Mouse (Mus musculus) thymus, adult 2 months (tissue): ENCODE measurements around the gene Wdr95. TPM values are rescaled to one million over a fixed set of nuclear protein-coding genes. Genes with fewer than 3 reads are reported as not detected.

Source experiments
- DNase-seq: peaks from one replicate; pipeline ENCODE4 v3.0.0; 2021
- H3K27ac ChIP-seq: fragments of 200-500 bp; 2 replicates; pipeline ENCODE4 v1.5.1; 2012; ENCODE audit warnings: low read length, control low read depth; ENCODE audit not compliant: control insufficient read depth, insufficient read depth
- H3K27me3 ChIP-seq: fragments of 200-500 bp; 2 replicates; pipeline ENCODE4 v1.6.1; 2012; ENCODE audit warnings: mild to moderate bottlenecking, low read length, moderate library complexity, mixed read lengths; ENCODE audit not compliant: control insufficient read depth, insufficient read depth
- H3K36me3 ChIP-seq: fragments of 200-500 bp; 2 replicates; pipeline ENCODE4 v1.6.1; 2012; ENCODE audit warnings: mild to moderate bottlenecking, low read length, moderate library complexity; ENCODE audit not compliant: control insufficient read depth, insufficient read depth
- H3K4me1 ChIP-seq: fragments of 200-500 bp; replicated peaks from 2 replicates; pipeline ENCODE4 v1.6.1; 2012; ENCODE audit warnings: low read length; ENCODE audit not compliant: control insufficient read depth, insufficient read depth
- H3K4me3 ChIP-seq: fragments of 200-500 bp; 2 replicates; pipeline ENCODE4 v1.5.1; 2012; ENCODE audit warnings: mild to moderate bottlenecking, low read length, control low read depth, moderate library complexity; ENCODE audit not compliant: control insufficient read depth, insufficient read depth
- CTCF ChIP-seq: fragments of 200-500 bp; IDR thresholded peaks from 2 replicates; pipeline ENCODE4 v1.5.1; 2012; ENCODE audit warnings: mild to moderate bottlenecking, control low read depth, low read length, moderate library complexity, borderline replicate concordance; ENCODE audit not compliant: control insufficient read depth, poor library complexity, insufficient read depth; ENCODE audit errors: extremely low read depth
- POLR2A ChIP-seq: fragments of 200-500 bp; IDR thresholded peaks from 2 replicates; pipeline ENCODE4 v1.6.1; 2012; ENCODE audit warnings: mild to moderate bottlenecking, low read length, control low read depth, moderate library complexity; ENCODE audit not compliant: control insufficient read depth, poor library complexity, insufficient read depth; ENCODE audit errors: extremely low read depth
- WGBS: fragments of 180-500 bp; shearing (Covaris S2); methylation state at CpG from one replicate; pipeline ENCODE4 v1.1.7; 2018; 5-methylcytosine and 5-hydroxymethylcytosine counted together
- polyA plus RNA-seq: library from polyadenylated mRNA; depleted of rRNA; stranded (reverse); fragments of >200 nt; gene quantifications from 2 replicates; pipeline ENCODE4 v1.2.3, GENCODE M21; 2012

Wdr95 gene
- polyA plus RNA-seq, 1 experiment: 0.31 TPM

DNA sequence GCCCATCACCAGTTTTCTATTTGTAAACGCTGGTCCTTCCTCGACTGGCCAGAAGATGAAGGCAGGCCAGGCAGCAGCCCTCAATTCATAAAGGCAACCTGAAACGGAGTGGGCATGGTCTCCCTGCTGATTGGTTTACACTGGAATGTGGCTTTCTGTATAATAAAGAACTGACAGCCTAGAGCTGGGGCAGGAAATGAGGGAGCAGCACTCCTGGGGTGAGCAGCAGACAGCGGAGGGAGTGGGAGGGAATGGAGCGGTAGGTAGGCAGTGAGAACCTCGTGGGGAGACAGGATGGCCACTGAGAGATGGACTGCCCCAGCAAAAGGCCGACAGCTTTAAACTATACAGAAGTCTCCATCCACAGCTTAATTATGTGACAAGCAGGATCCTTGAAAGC lies 93.7 kb downstream of the Wdr95 start:
- Histone ChIP-seq H3K4me3 (no peak overlapping the region), H3K4me1 (no peaks in the 10 kb centered on the region), H3K27me3 (no peaks in the 10 kb centered on the region), H3K36me3 (peaks cover 56% of the 10 kb centered on the region), H3K27ac (no peak overlapping the region)
- TF ChIP-seq POLR2A: no peak
- TF ChIP-seq CTCF: no peak
- WGBS: 89% methylated on average over 7 of the region's 7 CpGs
- no peak for DNase-seq

DNA sequence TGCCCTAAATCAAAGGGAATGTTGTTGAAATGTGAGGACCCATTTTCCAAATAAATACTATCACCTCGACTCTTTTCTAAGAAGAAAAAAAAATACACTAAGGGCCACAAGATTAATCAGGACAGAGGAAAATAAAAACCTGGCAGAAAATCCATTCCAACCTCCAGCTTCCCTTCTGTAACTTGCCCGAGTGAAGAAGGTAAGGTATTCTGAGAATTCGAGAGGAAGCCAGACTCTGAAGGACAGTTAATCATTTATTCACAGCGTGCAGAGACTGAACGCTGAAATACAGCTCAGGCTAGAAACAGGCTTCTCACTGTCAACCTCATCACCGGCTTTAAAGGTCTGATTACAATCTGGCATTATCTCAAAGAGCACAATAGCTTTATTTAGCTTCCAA lies 94.2 kb downstream of the Wdr95 start:
- Histone ChIP-seq H3K4me1 (no peaks in the 10 kb centered on the region), H3K27ac (no peak overlapping the region)

DNA sequence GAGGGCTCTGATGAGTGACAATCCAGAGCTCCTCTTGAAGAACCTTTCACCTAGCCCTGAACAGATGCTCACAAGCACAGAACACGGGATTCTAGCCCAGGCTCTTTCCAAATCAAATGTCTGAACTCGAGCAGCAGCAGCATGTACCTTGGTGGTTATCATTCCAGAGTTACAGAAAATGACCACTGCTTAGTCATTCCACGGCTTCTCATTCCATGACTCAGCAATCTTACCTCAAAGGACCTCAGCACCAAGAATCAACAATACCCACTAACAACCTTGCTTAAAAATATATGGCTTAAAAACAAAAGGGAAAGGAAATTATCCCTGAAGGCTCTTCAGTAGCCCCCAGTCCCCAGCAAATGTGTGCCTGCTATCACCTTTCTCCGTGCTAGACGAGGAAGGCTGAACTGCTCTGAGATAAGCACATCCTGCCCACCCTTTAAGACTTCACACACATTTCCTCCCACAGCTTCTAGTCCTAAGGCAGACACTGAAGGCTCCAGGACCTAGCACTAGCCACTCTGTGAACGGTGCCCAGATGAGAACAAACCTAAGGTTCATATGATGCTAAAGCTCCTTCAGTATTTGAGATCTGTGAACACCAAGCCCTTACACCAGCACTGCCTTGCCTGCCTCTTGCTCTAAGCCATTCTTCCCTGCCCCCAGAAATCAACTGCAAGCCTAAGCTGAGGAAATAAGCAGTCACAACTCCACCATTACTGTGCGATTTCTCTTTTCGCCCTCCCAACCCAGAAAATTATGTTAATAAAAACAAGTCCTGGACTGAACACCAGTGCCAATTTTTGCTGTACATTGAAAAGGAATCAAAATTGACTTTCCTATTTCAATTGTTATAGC lies 95.6 kb downstream of the Wdr95 start:
- Histone ChIP-seq H3K4me3 (no peak overlapping the region), H3K36me3 (peaks cover 56% of the 10 kb centered on the region), H3K27ac (no peak overlapping the region), H3K4me1 (no peaks in the 10 kb centered on the region), H3K27me3 (no peaks in the 10 kb centered on the region)
- no peak for DNase-seq
- 76% methylated on average over 8 of the region's 8 CpGs for WGBS
- TF ChIP-seq POLR2A: no peak
- no peak for TF ChIP-seq CTCF

More for the DNA sequence above, 94.2 kb downstream of the Wdr95 start:
- DNase-seq: no peak
- no peaks in the 10 kb centered on the region for H3K27me3 ChIP-seq
- 76% methylated on average over 6 of the region's 6 CpGs for WGBS
- H3K36me3 ChIP-seq: peaks cover 58% of the 10 kb centered on the region
- H3K4me3 ChIP-seq: no peak overlapping the region
- TF ChIP-seq POLR2A (no peak), CTCF (no peak)

DNA sequence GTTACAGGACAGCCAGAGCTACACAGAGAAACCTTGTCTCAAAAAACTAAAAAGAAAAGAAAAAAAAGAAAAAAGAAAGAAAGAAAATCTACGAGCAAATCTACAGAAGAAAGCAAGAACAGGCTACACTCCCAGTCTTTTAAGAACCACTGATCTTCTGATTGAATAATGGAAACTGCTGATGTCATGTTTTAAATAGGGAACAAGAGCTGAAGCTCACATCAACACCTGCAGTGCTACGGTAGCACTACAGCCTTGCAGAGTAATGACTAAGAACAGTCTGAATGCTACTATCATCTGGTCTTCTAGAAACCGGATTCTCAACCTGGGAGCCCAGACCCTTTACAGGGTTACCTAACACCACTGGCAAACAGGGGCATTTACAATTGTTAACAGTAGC lies 97.1 kb downstream of the Wdr95 start:
- Histone ChIP-seq H3K36me3 (peaks cover 61% of the 10 kb centered on the region), H3K4me3 (no peak overlapping the region), H3K27me3 (no peaks in the 10 kb centered on the region), H3K27ac (no peak overlapping the region), H3K4me1 (no peaks in the 10 kb centered on the region)
- DNase-seq: no peak
- WGBS: 80% methylated on average over 3 of the region's 3 CpGs
- TF ChIP-seq CTCF (no peak), POLR2A (no peak)

DNA sequence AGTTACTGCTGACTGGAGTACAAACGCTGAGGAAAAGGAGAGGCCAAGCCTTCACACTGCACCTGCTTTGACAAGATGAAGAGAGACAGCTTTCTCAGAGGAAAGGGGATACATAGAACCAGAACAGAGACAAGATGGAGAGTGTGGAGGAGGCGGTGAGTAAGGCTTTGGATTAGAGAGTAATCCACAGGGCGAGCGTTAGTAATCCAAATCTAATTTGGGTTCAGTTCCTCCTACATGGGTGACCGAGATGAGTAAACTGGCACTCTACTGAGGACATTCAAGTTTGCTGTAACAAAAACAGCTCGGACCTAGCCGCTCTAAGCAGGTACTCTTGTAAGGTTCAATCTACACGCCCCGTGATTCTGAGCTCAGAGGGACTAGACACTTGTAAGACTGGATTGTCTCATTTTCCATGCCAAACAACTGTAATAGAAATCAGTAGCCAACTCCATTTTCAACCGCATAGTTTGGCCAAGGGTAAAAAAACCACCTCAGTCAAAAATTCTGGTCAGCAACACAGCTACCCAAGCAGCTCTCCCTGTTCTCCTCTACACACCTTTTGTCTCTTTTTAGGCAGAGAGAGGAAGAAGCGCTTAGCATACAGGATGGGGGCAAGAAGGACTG lies 106.0 kb downstream of the Wdr95 start:
- Histone ChIP-seq H3K4me1 (peaks cover 5% of the 10 kb centered on the region; the same call in 1 of the 2 replicates), H3K4me3 (no peak overlapping the region), H3K27ac (no peak overlapping the region), H3K36me3 (peaks cover 19% of the 10 kb centered on the region), H3K27me3 (no peaks in the 10 kb centered on the region)
- TF ChIP-seq POLR2A: no peak
- TF ChIP-seq CTCF: no peak
- DNase-seq: no peak
- WGBS: 78% methylated on average over 11 of the region's 11 CpGs

DNA sequence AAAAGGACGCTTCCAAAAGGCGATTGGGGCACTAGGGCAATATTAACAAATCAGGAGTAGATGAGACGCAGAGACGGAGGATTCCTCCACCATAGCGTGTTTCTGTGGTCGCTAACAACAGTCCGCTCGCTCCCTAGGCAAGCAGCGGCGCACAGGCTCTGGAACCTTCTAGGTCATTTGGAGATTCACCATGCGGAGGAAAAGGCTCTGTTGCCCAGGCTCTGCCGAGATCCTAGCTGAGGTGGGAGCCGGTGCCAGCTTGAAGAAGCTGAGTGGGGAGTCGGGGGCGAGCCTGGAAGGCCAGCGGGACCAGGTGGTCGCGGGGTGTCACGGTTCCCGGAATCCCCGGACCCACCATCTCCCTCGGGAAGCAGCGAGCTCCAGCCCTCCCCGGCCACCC lies 107.1 kb downstream of the Wdr95 start:
- no peak for TF ChIP-seq POLR2A
- 0 out of 2 replicates have a peak, but pooled peaks have one; percentile 0 for TF ChIP-seq CTCF
- Histone ChIP-seq H3K36me3 (peaks cover 9% of the 10 kb centered on the region), H3K27ac (peak overlapping the region; percentile 12), H3K27me3 (no peaks in the 10 kb centered on the region), H3K4me1 (peaks cover 5% of the 10 kb centered on the region; the same call in 1 of the 2 replicates), H3K4me3 (peak overlapping the region; percentile 84)
- no peak for DNase-seq
- under 1% methylated on average over 24 of the region's 24 CpGs for WGBS
